Mouse (Mus musculus): ENCODE data around the gene Comp.

Gene Comp

DNA sequence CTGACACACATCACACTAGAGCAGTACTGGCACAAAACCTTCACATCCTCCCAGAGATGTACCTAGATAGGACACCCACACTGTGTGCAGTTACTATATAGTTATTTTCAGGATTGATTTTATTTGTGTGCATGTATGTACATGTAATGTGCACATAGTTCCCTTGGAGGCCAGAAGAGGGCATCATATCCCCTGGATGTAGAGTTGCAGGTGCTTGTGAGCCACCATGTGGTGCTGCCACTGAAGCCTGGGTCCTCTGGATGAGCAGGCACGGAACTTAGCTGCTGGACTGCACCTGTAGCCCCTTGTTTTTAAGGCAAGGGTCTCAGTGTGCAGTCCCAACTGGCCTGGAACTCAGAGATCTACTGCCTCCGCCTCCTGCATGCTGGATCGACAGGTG is 30.9 kb downstream of the Comp start:
- no peak for DNase-seq

DNA sequence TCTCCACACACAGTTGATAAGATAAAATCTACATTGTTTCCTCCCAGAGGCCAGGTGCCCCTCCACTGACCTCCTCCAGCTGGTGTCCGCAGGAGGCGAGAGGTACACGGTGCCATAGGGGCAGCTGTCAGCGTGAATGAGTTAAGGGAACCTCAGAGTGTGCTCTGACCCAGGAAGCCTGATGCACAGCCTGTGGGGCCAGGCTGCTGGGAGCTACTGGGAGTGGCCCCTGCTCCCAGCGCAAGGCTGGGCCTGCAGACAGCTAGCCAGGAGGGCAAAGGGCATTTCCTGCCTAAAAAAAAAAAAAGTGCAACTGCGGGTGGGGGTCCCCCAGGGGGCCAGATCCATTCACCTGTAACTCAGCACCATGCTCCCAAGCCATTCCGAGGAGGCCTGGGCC is 31.8 kb downstream of the Comp start:
- no peak for DNase-seq

GRCm38 (mm10) chr8:70406427-70407069 is 33.2 kb downstream of the Comp start:
- DNase-seq, result no peak

GRCm38 (mm10) chr8:70408301-70408700 is 34.9 kb downstream of the Comp start:
- DNase-seq, result peak; percentile 41

GRCm38 (mm10) chr8:70409019-70409418 is 35.7 kb downstream of the Comp start:
- no peak for DNase-seq

DNA sequence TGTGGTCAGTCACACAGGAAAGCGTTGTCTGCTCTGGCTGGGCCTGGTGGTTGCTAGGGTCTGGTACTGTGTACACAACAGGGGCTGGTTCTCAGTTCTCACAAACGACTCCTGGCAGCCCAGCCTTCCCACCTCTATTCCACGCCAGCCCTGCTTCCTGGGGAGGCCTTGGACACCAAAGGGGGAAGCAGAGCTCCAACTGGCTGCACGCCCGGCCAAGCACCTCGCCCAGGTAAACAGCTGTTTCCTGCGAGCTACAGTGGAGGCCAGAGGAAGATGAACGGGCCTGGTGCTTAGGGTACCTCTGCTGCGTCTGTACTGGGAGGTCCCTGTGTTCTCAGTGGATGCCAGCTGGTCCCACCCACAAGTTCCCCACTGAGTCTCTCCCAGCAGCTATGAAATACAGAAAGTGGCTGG is 36.1 kb downstream of the Comp start:
- no peak for DNase-seq

- no peak for DNase-seq
Measured at GRCm38 (mm10) chr8:70410281-70410680, 36.9 kb downstream of the Comp start.

GRCm38 (mm10) chr8:70414310-70414946 is 41.1 kb downstream of the Comp start:
- DNase-seq, result no peak

- DNase-seq, result peak; percentile 54
Measured at GRCm38 (mm10) chr8:70415540-70416451, 42.4 kb downstream of the Comp start.

- no peak for DNase-seq
Measured at GRCm38 (mm10) chr8:70416941-70417340, 43.6 kb downstream of the Comp start.

DNA sequence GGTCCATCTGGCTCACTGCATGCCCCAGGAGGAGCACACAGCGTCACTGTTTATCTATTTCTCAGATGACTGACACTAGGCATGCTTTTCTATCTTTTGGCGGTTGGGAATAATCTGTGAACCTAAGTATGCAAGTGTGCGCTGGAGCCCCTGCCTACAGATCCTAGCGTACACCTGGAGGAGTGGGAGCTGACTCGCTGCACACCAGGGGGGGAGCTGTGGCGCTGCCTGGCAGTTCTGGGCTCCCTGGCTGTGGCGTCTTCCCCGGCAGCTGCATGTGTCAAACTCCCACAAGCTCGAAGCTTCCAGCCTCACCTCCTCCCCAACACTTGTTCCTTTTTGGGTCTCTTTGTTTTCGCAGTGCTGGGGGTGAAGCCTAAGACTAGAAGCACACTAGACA is 44.6 kb downstream of the Comp start:
- peak; percentile 47 for DNase-seq

DNA sequence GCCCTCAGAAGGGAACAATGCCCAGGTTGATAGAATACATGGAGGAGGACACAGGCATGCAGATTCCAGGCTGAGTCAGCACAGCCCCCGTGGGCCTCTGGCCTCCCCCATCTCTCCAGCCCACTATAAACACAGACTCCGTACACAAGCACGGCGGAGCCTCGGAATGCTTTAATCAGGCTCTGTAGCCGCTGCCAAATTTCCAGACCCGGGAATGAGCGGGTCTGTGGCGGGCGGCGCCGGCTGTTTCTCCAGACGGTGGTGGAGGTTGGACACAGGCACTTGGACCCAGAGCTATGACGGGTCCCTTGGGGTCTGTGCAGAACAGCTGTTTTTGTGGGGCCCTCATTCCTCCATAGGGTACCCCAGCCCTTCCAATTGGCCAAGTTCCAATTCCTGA is 45.6 kb downstream of the Comp start:
- no peak for DNase-seq

DNA sequence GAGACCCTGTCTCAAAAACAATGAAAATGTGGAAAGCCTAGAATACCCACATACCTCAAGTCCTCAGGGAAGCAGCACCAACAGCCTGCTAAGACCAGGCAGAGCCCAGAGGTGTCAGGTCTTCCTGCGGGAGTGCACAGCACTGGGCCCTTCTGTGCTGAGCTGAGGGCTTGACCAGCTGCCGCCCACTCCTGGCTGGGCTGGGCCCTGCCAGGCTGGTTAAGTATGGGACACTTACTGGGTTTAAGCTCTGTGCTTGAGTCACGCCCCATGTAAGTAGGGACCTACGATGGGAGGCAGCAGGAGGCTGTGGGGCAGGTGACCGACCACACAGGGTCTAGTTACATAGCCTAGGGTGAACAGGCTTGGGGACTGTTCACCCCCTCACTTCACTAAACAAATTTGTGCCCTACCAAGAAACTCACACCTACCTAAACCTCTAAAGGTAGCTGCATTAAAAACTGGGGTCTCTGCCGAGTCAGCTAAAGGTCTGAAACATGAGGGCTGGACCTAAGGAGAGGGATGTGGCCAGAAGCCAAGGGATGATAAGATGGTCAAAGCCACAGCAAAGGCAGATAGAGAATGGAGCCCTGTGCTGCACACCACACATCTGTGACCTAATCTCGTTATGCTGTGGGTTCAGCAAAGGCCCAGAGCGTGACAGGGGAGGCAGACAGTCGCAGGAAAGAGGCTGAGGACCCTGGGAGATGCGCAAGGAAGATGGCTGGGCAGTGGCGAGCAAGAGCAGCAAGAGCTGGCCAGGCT is 46.7 kb downstream of the Comp start:
- no peak for DNase-seq

DNA sequence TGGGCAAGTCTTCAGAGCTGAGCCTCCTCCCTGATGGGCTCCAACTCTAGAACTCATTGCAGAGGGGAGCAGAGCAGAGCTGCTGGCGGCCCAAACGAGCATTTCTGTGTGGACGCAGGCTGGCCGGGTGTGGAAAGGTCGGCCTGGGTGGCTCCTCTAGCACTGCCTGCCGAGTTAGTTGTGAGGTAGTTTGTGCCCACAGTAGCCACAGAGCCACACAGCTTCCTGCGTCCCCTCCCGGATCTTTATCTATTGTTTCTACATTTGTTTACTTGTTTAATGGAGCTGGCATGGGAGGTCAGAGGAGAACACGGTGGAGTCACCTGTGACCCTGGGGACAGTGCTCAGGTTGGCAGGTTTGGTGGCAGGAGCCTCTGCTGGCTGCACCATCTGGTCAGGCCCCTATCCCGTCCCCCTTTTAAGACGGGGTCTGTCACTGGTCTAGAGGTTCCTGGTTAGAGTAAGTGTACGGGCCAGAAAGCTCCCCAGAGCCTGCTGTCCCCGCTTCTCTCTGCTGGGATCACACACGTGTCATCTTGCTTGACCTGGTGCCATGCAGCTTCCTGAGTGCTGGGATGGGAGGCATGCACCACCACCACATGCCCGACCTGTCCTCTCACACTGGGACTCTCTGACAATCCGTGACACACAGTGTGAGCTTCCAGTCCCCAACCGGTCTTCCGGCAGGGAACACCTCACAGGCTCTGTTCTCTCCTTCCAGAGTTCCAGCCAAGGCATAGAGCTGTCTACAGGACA is 48.2 kb downstream of the Comp start:
- DNase-seq, result no peak

DNA sequence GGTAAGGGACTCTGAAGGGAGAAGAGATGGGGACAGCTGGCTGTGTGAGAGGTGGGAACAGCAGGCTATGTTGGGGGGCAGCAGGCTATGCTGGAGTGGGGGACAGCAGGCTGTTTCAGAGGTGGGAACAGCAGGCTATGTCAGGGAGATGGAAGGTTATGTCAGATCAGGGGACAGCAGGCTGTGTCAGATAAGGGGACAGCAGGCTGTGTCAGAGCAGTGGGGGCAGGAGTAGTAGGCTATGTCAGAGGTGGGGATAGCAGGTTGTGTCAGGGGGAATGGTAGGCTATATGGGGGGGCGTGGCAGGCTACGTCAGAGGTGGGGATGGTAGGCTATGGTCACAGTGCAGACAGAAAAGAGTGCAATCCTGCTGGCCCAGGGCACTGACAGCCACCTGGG is 49.4 kb downstream of the Comp start:
- no peak for DNase-seq

DNA sequence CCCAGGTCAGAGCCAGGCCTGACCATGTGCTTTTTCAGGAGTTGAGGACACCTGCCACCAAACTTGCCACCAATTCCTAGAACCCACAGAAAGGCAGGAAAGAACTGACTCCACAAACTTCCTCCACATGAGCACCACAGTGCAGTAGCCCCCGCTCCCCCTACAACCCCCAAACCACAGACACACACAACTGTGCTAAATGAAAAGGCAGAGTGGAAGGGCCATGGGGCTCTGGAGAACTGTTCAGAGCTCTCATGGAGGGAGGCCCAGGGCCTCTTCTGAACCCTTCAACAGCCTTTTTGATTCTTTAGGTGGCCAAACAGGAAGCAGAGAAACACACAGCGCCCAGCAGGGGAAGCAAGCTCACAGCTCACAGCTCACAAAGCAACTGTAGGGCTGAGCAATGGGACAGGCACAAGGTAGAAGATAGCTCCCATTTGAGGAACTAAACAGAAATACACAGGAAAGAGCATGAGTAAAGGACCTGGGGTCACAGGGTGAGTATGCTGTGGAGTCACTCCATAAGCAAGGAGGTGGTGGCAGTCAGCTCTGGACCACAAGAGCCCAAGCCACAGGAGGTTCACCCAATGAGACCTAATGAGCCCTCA is 53.0 kb downstream of the Comp start:
- peak; percentile 46 for DNase-seq

DNA sequence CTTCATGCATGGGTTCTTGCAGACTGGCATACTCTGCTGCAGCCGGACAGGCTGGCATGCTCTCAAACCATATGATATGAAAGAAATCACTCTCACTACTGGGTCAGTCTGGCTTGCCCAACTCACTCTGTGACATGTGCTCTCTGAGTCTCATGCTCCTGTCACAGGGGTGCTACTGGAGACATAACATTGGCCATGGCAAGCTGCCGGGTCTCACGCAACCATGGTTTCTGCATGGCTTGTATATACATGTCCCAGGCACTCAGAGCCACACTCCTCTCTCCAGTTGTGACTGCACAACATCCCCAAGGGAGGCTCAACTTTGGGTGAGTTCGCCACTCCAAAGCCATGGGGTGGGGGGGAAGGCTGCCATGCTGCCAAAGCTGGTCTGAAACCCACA is 57.9 kb downstream of the Comp start:
- DNase-seq, result no peak
